Mouse (Mus musculus): ENCODE data around the gene Cdca5. TPM values are rescaled to one million over a fixed set of nuclear protein-coding genes. Genes with fewer than 3 reads are reported as not detected.

Cdca5 gene
- polyA plus RNA-seq, 1 experiment from 2014 or later, result 2.1 TPM

Other genes with a start within 250 kb of the Cdca5 start
- gene Frmd8, start 209.7 kb upstream of the Cdca5 start, polyA plus RNA-seq (2014; fragmentation: Illumina TruSeq; extraction: RNeasy Lipid Tissue Mini Kit (QIAGEN cat#74804); ENCODE audit: low replicate concordance), result 6.4 TPM
- gene Slc25a45, start 207.2 kb upstream of the Cdca5 start, polyA plus RNA-seq (2014; fragmentation: Illumina TruSeq; extraction: RNeasy Lipid Tissue Mini Kit (QIAGEN cat#74804); ENCODE audit: low replicate concordance), result 29.7 TPM
- 0.97 TPM for gene Tigd3, start 190.8 kb upstream of the Cdca5 start, polyA plus RNA-seq (2014; fragmentation: Illumina TruSeq; extraction: RNeasy Lipid Tissue Mini Kit (QIAGEN cat#74804); ENCODE audit: low replicate concordance)
- 8.6 TPM for gene Dpf2, start 172.0 kb upstream of the Cdca5 start, polyA plus RNA-seq (2014; fragmentation: Illumina TruSeq; extraction: RNeasy Lipid Tissue Mini Kit (QIAGEN cat#74804); ENCODE audit: low replicate concordance)
- gene Cdc42ep2, start 160.2 kb upstream of the Cdca5 start, polyA plus RNA-seq (2014; fragmentation: Illumina TruSeq; extraction: RNeasy Lipid Tissue Mini Kit (QIAGEN cat#74804); ENCODE audit: low replicate concordance), result 2.5 TPM
- gene Pola2, start 120.8 kb upstream of the Cdca5 start, polyA plus RNA-seq (2014; fragmentation: Illumina TruSeq; extraction: RNeasy Lipid Tissue Mini Kit (QIAGEN cat#74804); ENCODE audit: low replicate concordance), result 4.1 TPM
- gene Slc22a20, start 98.8 kb upstream of the Cdca5 start, polyA plus RNA-seq (2014; fragmentation: Illumina TruSeq; extraction: RNeasy Lipid Tissue Mini Kit (QIAGEN cat#74804); ENCODE audit: low replicate concordance), result not detected
- gene Capn1, start 69.1 kb upstream of the Cdca5 start, polyA plus RNA-seq (2014; fragmentation: Illumina TruSeq; extraction: RNeasy Lipid Tissue Mini Kit (QIAGEN cat#74804); ENCODE audit: low replicate concordance), result 1.9 TPM
- 0.97 TPM for gene Syvn1, start 38.4 kb upstream of the Cdca5 start, polyA plus RNA-seq (2014; fragmentation: Illumina TruSeq; extraction: RNeasy Lipid Tissue Mini Kit (QIAGEN cat#74804); ENCODE audit: low replicate concordance)
- 21.3 TPM for gene Mrpl49, start 27.2 kb upstream of the Cdca5 start, polyA plus RNA-seq (2014; fragmentation: Illumina TruSeq; extraction: RNeasy Lipid Tissue Mini Kit (QIAGEN cat#74804); ENCODE audit: low replicate concordance)
- gene Fau, start 27.1 kb upstream of the Cdca5 start, polyA plus RNA-seq (2014; fragmentation: Illumina TruSeq; extraction: RNeasy Lipid Tissue Mini Kit (QIAGEN cat#74804); ENCODE audit: low replicate concordance), result 4.9 TPM
- not detected for gene Znhit2, start 23.8 kb upstream of the Cdca5 start, polyA plus RNA-seq (2014; fragmentation: Illumina TruSeq; extraction: RNeasy Lipid Tissue Mini Kit (QIAGEN cat#74804); ENCODE audit: low replicate concordance)
- 0.97 TPM for gene Tm7sf2, start 16.6 kb upstream of the Cdca5 start, polyA plus RNA-seq (2014; fragmentation: Illumina TruSeq; extraction: RNeasy Lipid Tissue Mini Kit (QIAGEN cat#74804); ENCODE audit: low replicate concordance)
- 9.3 TPM for gene Vps51, start 7.8 kb upstream of the Cdca5 start, polyA plus RNA-seq (2014; fragmentation: Illumina TruSeq; extraction: RNeasy Lipid Tissue Mini Kit (QIAGEN cat#74804); ENCODE audit: low replicate concordance)
- gene Tmem262, start 5.0 kb upstream of the Cdca5 start, polyA plus RNA-seq (2014; fragmentation: Illumina TruSeq; extraction: RNeasy Lipid Tissue Mini Kit (QIAGEN cat#74804); ENCODE audit: low replicate concordance), result not detected
- gene Gm28374, start 2.7 kb upstream of the Cdca5 start, polyA plus RNA-seq (2014; fragmentation: Illumina TruSeq; extraction: RNeasy Lipid Tissue Mini Kit (QIAGEN cat#74804); ENCODE audit: low replicate concordance), result not detected
- gene Zfpl1, start within 50 bp of the Cdca5 start, polyA plus RNA-seq (2014; fragmentation: Illumina TruSeq; extraction: RNeasy Lipid Tissue Mini Kit (QIAGEN cat#74804); ENCODE audit: low replicate concordance), result not detected
- gene AC131692.1, start 9.4 kb downstream of the Cdca5 start, polyA plus RNA-seq (2014; fragmentation: Illumina TruSeq; extraction: RNeasy Lipid Tissue Mini Kit (QIAGEN cat#74804); ENCODE audit: low replicate concordance), result not detected
- gene Naaladl1, start 20.8 kb downstream of the Cdca5 start, polyA plus RNA-seq (2014; fragmentation: Illumina TruSeq; extraction: RNeasy Lipid Tissue Mini Kit (QIAGEN cat#74804); ENCODE audit: low replicate concordance), result 3.8 TPM
- gene Sac3d1, start 33.7 kb downstream of the Cdca5 start, polyA plus RNA-seq (2014; fragmentation: Illumina TruSeq; extraction: RNeasy Lipid Tissue Mini Kit (QIAGEN cat#74804); ENCODE audit: low replicate concordance), result not detected
- gene Snx15, start 43.3 kb downstream of the Cdca5 start, polyA plus RNA-seq (2014; fragmentation: Illumina TruSeq; extraction: RNeasy Lipid Tissue Mini Kit (QIAGEN cat#74804); ENCODE audit: low replicate concordance), result 4.0 TPM
- 0.41 TPM for gene Batf2, start 56.0 kb downstream of the Cdca5 start, polyA plus RNA-seq (2014; fragmentation: Illumina TruSeq; extraction: RNeasy Lipid Tissue Mini Kit (QIAGEN cat#74804); ENCODE audit: low replicate concordance)
- gene Arl2, start 56.6 kb downstream of the Cdca5 start, polyA plus RNA-seq (2014; fragmentation: Illumina TruSeq; extraction: RNeasy Lipid Tissue Mini Kit (QIAGEN cat#74804); ENCODE audit: low replicate concordance), result 1.0 TPM
- gene Majin, start 99.4 kb downstream of the Cdca5 start, polyA plus RNA-seq (2014; fragmentation: Illumina TruSeq; extraction: RNeasy Lipid Tissue Mini Kit (QIAGEN cat#74804); ENCODE audit: low replicate concordance), result 0.37 TPM
- not detected for gene Gpha2, start 141.4 kb downstream of the Cdca5 start, polyA plus RNA-seq (2014; fragmentation: Illumina TruSeq; extraction: RNeasy Lipid Tissue Mini Kit (QIAGEN cat#74804); ENCODE audit: low replicate concordance)
- 0.30 TPM for gene Ppp2r5b, start 150.9 kb downstream of the Cdca5 start, polyA plus RNA-seq (2014; fragmentation: Illumina TruSeq; extraction: RNeasy Lipid Tissue Mini Kit (QIAGEN cat#74804); ENCODE audit: low replicate concordance)
- 0.07 TPM for gene Atg2a, start 156.7 kb downstream of the Cdca5 start, polyA plus RNA-seq (2014; fragmentation: Illumina TruSeq; extraction: RNeasy Lipid Tissue Mini Kit (QIAGEN cat#74804); ENCODE audit: low replicate concordance)
- 22.8 TPM for gene Ehd1, start 191.7 kb downstream of the Cdca5 start, polyA plus RNA-seq (2014; fragmentation: Illumina TruSeq; extraction: RNeasy Lipid Tissue Mini Kit (QIAGEN cat#74804); ENCODE audit: low replicate concordance)
- 4.0 TPM for gene Cdc42bpg, start 221.5 kb downstream of the Cdca5 start, polyA plus RNA-seq (2014; fragmentation: Illumina TruSeq; extraction: RNeasy Lipid Tissue Mini Kit (QIAGEN cat#74804); ENCODE audit: low replicate concordance)
- gene Men1, start 250.0 kb downstream of the Cdca5 start, polyA plus RNA-seq (2014; fragmentation: Illumina TruSeq; extraction: RNeasy Lipid Tissue Mini Kit (QIAGEN cat#74804); ENCODE audit: low replicate concordance), result 3.2 TPM